Mouse (Mus musculus): ENCODE results near the gene Tnip1.

DNA sequence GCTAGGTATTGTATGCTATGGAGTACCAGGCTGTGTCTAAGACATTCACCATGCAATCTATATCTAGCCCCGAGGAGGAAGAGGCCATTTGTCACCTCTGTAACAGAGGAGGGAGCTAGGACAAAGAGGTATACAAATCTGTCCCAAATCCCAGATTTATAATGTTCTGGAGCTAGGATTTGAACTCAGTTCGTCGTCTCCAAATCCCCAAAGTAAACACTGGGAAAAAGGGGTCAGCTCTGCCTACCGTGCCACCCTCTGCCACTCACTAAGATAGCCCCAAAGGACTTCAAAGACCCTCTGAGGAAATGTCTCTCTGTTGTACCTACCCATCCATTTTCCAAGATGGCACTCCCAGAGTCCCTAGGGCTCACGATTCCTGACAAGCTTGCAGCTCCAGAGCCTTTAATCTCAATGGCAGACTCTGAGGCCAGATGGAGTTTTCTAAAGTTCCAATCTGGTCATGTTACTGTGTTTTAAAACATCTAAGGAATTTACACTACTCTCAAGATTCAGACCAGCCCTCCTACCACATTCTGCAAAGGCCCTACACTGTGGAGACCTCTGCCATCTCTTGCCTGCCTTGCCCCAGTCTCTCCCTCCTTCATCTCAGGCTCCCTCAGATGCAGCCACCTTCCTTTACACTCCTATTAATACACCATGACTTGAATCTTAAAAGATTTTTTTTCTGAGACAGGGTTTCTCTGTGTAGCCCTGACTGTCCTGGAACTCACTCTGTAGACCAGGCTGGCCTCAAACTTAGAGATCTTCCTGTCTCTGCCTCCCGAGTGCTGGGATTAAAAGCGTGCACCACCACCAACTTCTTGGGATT, 50.8 kb downstream of the Tnip1 start:
- TF ChIP-seq CTCF (conservative IDR thresholded peaks at IDR 0.05; ENCODE audit: insufficient read depth, insufficient read length, low read depth, low read length), result no peak
- TF ChIP-seq POLR2A (IDR thresholded peaks at IDR 0.05; ENCODE audit: low read depth, low read length), result no peak
